Mouse (Mus musculus): ENCODE measurements around the gene Ccn5.

Ccn5 gene

DNA sequence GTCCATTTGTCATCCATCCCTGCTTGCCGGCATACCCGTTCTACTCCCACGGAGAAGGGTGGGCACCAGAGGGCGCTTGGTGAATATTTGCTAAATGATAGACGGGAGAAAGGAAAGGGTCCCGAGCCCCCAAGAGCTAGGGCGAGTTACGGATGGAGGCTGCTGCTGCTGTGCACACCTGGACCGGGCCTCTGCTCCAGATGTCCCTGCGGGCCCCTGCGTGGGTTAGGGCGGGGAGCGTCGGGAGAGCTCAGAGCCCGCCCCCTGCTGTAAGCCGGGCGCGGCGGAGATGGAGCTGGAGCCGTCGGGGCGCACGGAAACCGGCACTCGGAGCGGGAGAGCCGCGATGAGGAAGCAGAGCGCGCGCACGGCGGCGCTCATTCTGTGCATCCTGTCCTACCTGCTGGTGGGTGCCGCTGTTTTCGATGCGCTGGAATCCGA is 32.8 kb downstream of the Ccn5 start, which contains the start of gene Kcnk15:
Gene Kcnk15, plus strand, starts transcription at position 191 of the 441 bp plus-strand sequence.
- DNase-seq (ENCODE audit: low spot score) = no peak

DNA sequence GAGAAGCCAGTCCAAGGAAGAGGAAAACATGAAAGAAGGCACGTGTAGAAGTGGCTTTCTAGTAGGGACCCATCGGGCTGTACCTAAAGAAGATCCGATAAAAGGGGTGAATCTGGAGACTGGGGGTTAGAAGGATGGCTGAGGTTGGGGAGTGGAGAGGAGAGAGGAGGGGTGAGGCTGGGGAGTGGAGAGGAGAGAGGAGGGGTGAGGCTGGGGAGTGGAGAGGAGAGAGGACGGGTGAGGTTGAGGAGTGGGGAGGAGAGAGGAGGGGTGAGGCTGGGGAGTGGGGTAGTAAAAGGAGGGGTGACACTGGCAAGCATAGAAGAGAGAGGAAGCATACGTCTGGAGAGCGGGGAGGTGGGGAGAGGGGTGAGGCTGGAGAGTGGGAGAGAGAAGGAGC is 36.6 kb downstream of the Ccn5 start:
- DNase-seq (ENCODE audit: low spot score) = no peak

DNA sequence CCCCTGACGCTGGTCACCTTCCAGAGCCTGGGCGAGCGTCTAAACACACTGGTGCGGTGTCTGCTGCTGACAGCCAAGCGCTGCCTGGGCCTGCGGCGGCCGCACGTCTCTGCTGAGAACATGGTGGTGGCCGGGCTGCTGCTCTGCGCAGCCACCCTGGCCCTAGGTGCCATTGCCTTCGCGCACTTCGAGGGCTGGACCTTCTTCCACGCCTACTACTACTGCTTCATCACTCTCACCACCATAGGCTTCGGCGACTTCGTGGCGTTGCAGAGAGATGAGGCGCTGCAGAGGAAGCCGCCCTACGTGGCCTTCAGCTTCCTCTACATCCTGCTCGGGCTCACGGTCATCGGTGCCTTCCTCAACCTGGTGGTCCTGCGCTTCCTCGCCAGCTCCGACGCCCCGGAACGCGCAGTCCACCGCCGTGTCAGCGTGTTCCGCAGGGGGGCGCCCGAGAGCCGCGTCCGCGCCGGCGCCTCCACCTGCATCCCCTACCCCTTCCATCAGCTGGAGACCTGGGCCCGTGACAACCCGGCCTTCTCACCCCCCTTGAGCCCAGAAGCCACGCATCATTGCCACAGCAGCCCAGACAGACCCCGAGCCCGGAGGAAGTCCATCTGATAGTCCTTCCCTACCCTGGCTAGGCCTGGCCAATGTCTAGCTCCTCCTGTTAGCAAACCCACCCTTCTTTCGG is 37.7 kb downstream of the Ccn5 start:
- DNase-seq (ENCODE audit: low spot score) = no peak

GRCm38 (mm10) chr2:163865311-163865710 is 44.6 kb downstream of the Ccn5 start:
- DNase-seq (ENCODE audit: low spot score) = no peak

DNA sequence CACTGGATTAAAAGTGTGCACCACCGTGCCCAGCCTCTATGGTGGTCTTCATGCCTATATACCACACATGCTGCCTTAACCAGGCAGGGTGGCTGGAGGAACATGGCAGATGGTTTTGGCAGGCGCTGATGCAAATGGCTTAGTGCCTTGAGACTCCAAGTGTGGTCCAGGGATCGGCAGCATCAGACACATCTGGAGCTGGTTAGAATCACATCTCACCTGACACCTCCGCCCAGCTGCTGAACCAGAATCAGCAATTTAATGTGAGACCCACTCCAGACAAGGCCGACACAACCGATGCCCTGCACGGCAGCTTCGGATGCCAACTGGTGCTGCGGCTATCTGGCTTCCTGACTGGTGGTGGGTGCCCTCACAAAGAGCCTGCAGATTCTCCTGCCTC is 45.4 kb downstream of the Ccn5 start:
- no peak for DNase-seq (ENCODE audit: low spot score)

DNA sequence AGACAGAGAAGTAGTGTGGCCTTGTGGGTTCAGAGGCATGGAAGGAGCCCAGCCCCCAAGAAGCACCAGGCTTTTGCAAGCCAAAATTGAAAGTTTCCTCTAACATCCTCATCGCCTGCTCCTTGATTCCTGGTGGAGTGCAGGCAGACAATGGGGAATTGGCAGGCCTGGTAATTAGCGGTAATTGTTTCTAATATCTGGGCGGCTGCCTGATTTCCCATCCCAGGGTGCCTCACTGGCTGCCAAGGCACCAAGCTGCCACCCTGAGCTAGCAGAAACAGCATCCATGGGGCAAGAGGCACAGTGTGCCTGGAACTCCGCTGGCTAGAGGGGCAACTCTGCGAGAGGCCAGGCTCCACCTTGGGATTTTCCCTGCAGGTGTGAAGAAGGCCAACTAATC is 49.1 kb downstream of the Ccn5 start:
- DNase-seq (ENCODE audit: low spot score) = no peak

- DNase-seq (ENCODE audit: low spot score) = no peak
Observed at GRCm38 (mm10) chr2:163871266-163871665, 50.6 kb downstream of the Ccn5 start.

DNA sequence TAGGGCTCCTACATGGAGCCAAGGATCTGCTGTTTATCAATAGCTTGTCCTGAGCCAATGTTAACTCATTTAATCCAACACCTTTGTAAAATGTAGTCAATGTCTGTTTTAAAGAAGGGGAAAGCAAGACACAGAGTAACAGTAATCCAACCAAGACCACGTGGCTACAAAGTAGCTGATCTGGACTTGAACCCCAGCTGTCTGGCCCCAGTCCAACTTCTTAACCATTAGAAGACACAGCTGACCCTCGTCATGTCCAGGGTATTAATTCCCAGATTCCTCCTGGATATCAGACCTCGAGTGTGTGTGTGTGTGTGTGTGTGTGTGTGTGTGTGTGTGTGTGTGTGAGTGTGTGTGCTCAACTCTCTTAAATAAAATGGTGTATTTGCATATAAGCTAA is 51.2 kb downstream of the Ccn5 start:
- no peak for DNase-seq (ENCODE audit: low spot score)

DNA sequence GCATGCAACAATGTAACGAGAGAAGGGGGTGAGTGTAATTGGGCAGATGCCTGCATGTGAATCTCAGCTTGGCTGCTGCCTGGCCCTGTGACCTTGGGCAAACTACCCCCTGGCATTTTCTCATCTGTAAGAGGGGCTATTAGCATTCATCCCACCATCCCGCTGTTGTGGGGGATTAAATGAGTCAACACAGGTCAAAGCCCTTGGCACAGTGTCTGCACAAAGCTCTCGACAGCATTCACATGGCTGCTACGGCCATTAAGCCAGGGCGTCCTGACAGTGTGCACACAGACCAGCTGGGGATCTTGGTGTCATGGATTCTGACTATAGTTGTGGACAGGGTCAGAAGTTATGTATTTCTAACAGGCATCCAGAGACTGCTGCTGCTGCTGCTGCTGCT is 54.2 kb downstream of the Ccn5 start:
- DNase-seq (ENCODE audit: low spot score) = no peak

DNA sequence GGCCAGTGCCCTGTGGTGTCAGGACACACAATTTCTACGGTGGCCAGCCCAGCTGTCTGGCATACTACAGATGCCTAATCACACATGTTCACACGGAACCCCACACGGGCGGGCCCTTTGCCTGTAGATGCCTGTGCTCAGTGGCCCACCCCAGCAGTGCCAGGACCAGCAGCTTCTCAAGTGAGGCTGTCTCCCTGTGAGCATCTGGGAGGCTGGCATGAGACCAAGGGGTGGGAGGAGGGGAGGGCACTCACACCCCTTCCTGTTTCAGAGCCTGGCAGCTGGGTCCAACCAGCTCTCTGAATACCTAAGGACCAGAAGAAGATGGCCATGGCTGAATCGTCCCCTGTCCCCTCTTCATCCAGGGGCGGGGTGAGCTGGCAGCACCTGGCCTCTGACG is 54.8 kb downstream of the Ccn5 start:
- DNase-seq (ENCODE audit: low spot score) = no peak

GRCm38 (mm10) chr2:163876830-163877498 is 56.3 kb downstream of the Ccn5 start:
- DNase-seq (ENCODE audit: low spot score) = no peak

GRCm38 (mm10) chr2:163880891-163881290 is 60.2 kb downstream of the Ccn5 start:
- DNase-seq (ENCODE audit: low spot score) = no peak
